Mouse (Mus musculus) gastrocnemius, adult 2 months (tissue): ENCODE data around the gene Llcfc1. TPM values are rescaled to one million over a fixed set of nuclear protein-coding genes. Genes with fewer than 3 reads are reported as not detected.

Source experiments
- DNase-seq: peaks from one replicate; pipeline ENCODE4 v3.0.0; 2022
- H3K27ac ChIP-seq: fragments of 200-600 bp; 2 replicates; pipeline ENCODE4 v1.8.1; 2022; ENCODE audit warnings: mild to moderate bottlenecking
- H3K4me3 ChIP-seq: fragments of 200-600 bp; 2 replicates; pipeline ENCODE4 v1.8.1; 2022; ENCODE audit warnings: mild to moderate bottlenecking, moderate library complexity
- CTCF ChIP-seq: fragments of 200-600 bp; IDR thresholded peaks from 2 replicates; pipeline ENCODE4 v1.8.1; 2022; ENCODE audit warnings: antibody characterized with exemption, mild to moderate bottlenecking, moderate library complexity
- intact Hi-C: fragments of 180-260 bp; cut with DNase I; formaldehyde crosslinking; loops from one replicate; pipeline ENCODE4 v1.15.1; 2025
- total RNA-seq, 2 experiments: library from RNA; stranded (reverse); gene quantifications; 2 replicates each; pipeline ENCODE4 v1.2.3; 2021

Gene Llcfc1
- total RNA-seq, 2 experiments from 2014 or later: not detected

- intact Hi-C loops: no loop called here
- DNase-seq: no peak
- Histone ChIP-seq H3K27ac (no peak overlapping the region), H3K4me3 (no peak overlapping the region)
- TF ChIP-seq CTCF: no peak
Measured at GRCm38 (mm10) chr6:41734719-41735470, 50.7 kb downstream of the Llcfc1 start.

Other genes with a start within 250 kb of the Llcfc1 start
- not detected for gene Gm10334, start 238.3 kb upstream of the Llcfc1 start, total RNA-seq
- gene Prss1, start 225.5 kb upstream of the Llcfc1 start, total RNA-seq: not detected
- gene Prss2, start 162.6 kb upstream of the Llcfc1 start, total RNA-seq: not detected
- gene Ephb6, start 78.9 kb upstream of the Llcfc1 start, total RNA-seq: under 1 TPM; 0.54 to 0.98 TPM
- not detected for gene Trpv6, start 48.0 kb upstream of the Llcfc1 start, total RNA-seq
- gene Trpv5, start 3.7 kb upstream of the Llcfc1 start, total RNA-seq: not detected
- not detected for gene Kel, start 19.9 kb downstream of the Llcfc1 start, total RNA-seq
- gene Olfr459, start 90.7 kb downstream of the Llcfc1 start, total RNA-seq: not detected
- gene Pip, start 163.1 kb downstream of the Llcfc1 start, total RNA-seq: not detected
- not detected for gene Sval2, start 168.6 kb downstream of the Llcfc1 start, total RNA-seq